Mouse (Mus musculus) spleen, adult 18-20 months (tissue): Measurements from ENCODE around the gene Gfod2.

Source experiments
- DNase-seq, 2 experiments: peaks; one replicate each; pipeline ENCODE4 v3.0.0; 2022; ENCODE audit warnings: mixed read lengths in 2 of 2

Gene Gfod2

GRCm38 (mm10) chr8:105758277-105759108 lies at the start of gene Gfod2:
TSS of gene Gfod2 (minus strand) at chr8:105758664.
- DNase-seq = peak; percentile 93 to 99

GRCm38 (mm10) chr8:105807766-105808165 lies 49.3 kb upstream of the Gfod2 start:
- no peak for DNase-seq

GRCm38 (mm10) chr8:105805964-105806363 lies 47.5 kb upstream of the Gfod2 start:
- no peak for DNase-seq

GRCm38 (mm10) chr8:105805346-105805745 lies 46.9 kb upstream of the Gfod2 start:
- no peak for DNase-seq

- DNase-seq = no peak
These were observed 46.3 kb upstream of the Gfod2 start for GRCm38 (mm10) chr8:105804797-105805196.

GRCm38 (mm10) chr8:105801153-105801904 lies 42.9 kb upstream of the Gfod2 start:
- no peak for DNase-seq

GRCm38 (mm10) chr8:105799091-105799812 lies 40.8 kb upstream of the Gfod2 start:
- peak in 1 of 2 experiments; percentile 15 for DNase-seq

GRCm38 (mm10) chr8:105798408-105798807 lies 39.9 kb upstream of the Gfod2 start:
- DNase-seq = no peak

GRCm38 (mm10) chr8:105795785-105796184 lies 37.3 kb upstream of the Gfod2 start:
- no peak for DNase-seq

GRCm38 (mm10) chr8:105794009-105794598 lies 35.6 kb upstream of the Gfod2 start:
- no peak for DNase-seq

GRCm38 (mm10) chr8:105793331-105793730 lies 34.9 kb upstream of the Gfod2 start:
- DNase-seq = no peak

GRCm38 (mm10) chr8:105789626-105790025 lies 31.2 kb upstream of the Gfod2 start:
- no peak for DNase-seq

GRCm38 (mm10) chr8:105788927-105789326 lies 30.5 kb upstream of the Gfod2 start:
- DNase-seq = no peak

- peak; percentile 20 to 65 for DNase-seq
These were observed 29.8 kb upstream of the Gfod2 start for GRCm38 (mm10) chr8:105788241-105788640.

GRCm38 (mm10) chr8:105780298-105780697 lies 21.8 kb upstream of the Gfod2 start:
- DNase-seq = no peak

GRCm38 (mm10) chr8:105777833-105778232 lies 19.4 kb upstream of the Gfod2 start:
- no peak for DNase-seq

GRCm38 (mm10) chr8:105774498-105774897 lies 16.0 kb upstream of the Gfod2 start:
- no peak for DNase-seq

GRCm38 (mm10) chr8:105773441-105773861 lies 15.0 kb upstream of the Gfod2 start:
- no peak for DNase-seq

GRCm38 (mm10) chr8:105771398-105772175 lies 13.1 kb upstream of the Gfod2 start:
- no peak for DNase-seq

- DNase-seq = no peak
These were observed 12.1 kb upstream of the Gfod2 start for GRCm38 (mm10) chr8:105770609-105771008.

GRCm38 (mm10) chr8:105768485-105769257 lies 10.2 kb upstream of the Gfod2 start:
- DNase-seq = no peak
